Mouse (Mus musculus) liver, embryonic 14.5 days (tissue): ENCODE results near the gene Siah1b. TPM values are rescaled to one million over a fixed set of nuclear protein-coding genes. Genes with fewer than 3 reads are reported as not detected.

Experiments
- ATAC-seq: fragments of 200-750 bp; cut with Nextera tagmentation; 2 replicates; pipeline ENCODE4 v1.8.0; 2017; ENCODE audit warnings: moderate number of reproducible peaks, mild to moderate bottlenecking, moderate library complexity; ENCODE audit not compliant: insufficient read depth
- DNase-seq, 3 experiments: peaks; one replicate each; pipeline ENCODE4 v3.0.0-alpha.2; 2012 to 2013; ENCODE audit warnings: low read depth in 3 of 3, low spot score in 3 of 3
- H3K27ac ChIP-seq: fragments of 300-500 bp; sonication (generic); 2 replicates; pipeline ENCODE4 v1.5.1; 2014; ENCODE audit warnings: moderate library complexity, mild to moderate bottlenecking, control low read depth, inconsistent platforms
- H3K27me3 ChIP-seq: fragments of 300-500 bp; sonication (generic); 2 replicates; pipeline ENCODE4 v1.6.1; 2014; ENCODE audit warnings: mild to moderate bottlenecking, low read length, moderate library complexity; ENCODE audit not compliant: control insufficient read depth, insufficient read depth
- H3K36me3 ChIP-seq: fragments of 300-500 bp; sonication (generic); replicated peaks from 2 replicates; pipeline ENCODE4 v1.6.1; 2014; ENCODE audit warnings: low read depth; ENCODE audit not compliant: control insufficient read depth, insufficient read depth
- H3K4me1 ChIP-seq, 2 experiments: fragments of 200-500 bp in 1 of 2; fragments of 300-500 bp in 1 of 2; sonication (generic) in 1 of 2; replicated peaks; 2 replicates each; pipeline ENCODE4 v1.6.1; 2012 to 2014; ENCODE audit warnings: antibody characterized with exemption in 1 of 2, inconsistent platforms in 1 of 2, low read length in 1 of 2; ENCODE audit not compliant: control insufficient read depth in 2 of 2, insufficient read depth in 2 of 2
- H3K4me2 ChIP-seq: fragments of 300-500 bp; sonication (generic); 2 replicates; pipeline ENCODE4 v1.6.1; 2014; ENCODE audit warnings: low read depth, mild to moderate bottlenecking, control low read depth, moderate library complexity
- H3K4me3 ChIP-seq, 2 experiments: fragments of 200-500 bp in 1 of 2; fragments of 300-500 bp in 1 of 2; sonication (generic) in 1 of 2; 2 replicates each; pipeline ENCODE4 v1.5.1; 2012 to 2014; ENCODE audit warnings: low read depth in 2 of 2, low read length in 2 of 2, mild to moderate bottlenecking in 2 of 2, control low read depth in 1 of 2, inconsistent platforms in 1 of 2, moderate library complexity in 1 of 2; ENCODE audit not compliant: insufficient read depth in 1 of 2
- H3K9ac ChIP-seq: fragments of 300-500 bp; sonication (generic); replicated peaks from 2 replicates; pipeline ENCODE4 v1.6.1; 2014; ENCODE audit warnings: mild to moderate bottlenecking, control low read depth, moderate library complexity
- H3K9me3 ChIP-seq: fragments of 300-500 bp; sonication (generic); 2 replicates; pipeline ENCODE4 v1.6.1; 2016; ENCODE audit warnings: low read length, mixed read lengths; ENCODE audit not compliant: control insufficient read depth
- CTCF ChIP-seq: IDR thresholded peaks from 2 replicates; pipeline ENCODE4 v1.5.1; 2016; ENCODE audit warnings: antibody characterized with exemption, low read depth, control low read depth
- EP300 ChIP-seq: IDR thresholded peaks from 2 replicates; pipeline ENCODE4 v1.6.1; 2016; ENCODE audit warnings: antibody characterized with exemption, low read depth
- WGBS: fragments of 180-500 bp; shearing (Covaris S2); extraction: QIAGEN DNeasy Blood & Tissue Kit; methylation state at CpG from one replicate; pipeline ENCODE4 v1.1.7; 2014; ENCODE audit not compliant: insufficient replicate concordance; 5-methylcytosine and 5-hydroxymethylcytosine counted together
- polyA plus RNA-seq, 2 experiments: library from polyadenylated mRNA; depleted of rRNA in 1 of 2; stranded (reverse) in 1 of 2; unstranded in 1 of 2; fragments of >200 nt; fragmentation: Nextera tagmentation in 1 of 2; extraction: Ambion mirVana in 1 of 2; gene quantifications; 2 replicates each; pipeline versions ENCODE4 v1.2.1 to v1.2.3; 2012 to 2014

The Siah1b gene
- polyA plus RNA-seq, 2 experiments: 11.7 to 15.5 TPM

GRCm38 (mm10) chrX:164089916-164090315 is 13.6 kb upstream of the Siah1b start:
- peaks cover 2 to 37% of the 10 kb centered on the region in 2 experiments; a peak in 3 of 4 replicates for H3K4me1 ChIP-seq
- DNase-seq (no peak), ATAC-seq (no peak)
- TF ChIP-seq CTCF (no peak), EP300 (no peak)
- H3K4me3 ChIP-seq: no peak overlapping the region
- H3K36me3 ChIP-seq: no peaks in the 10 kb centered on the region
- H3K27me3 ChIP-seq: no peaks in the 10 kb centered on the region
- no peaks in the 10 kb centered on the region for H3K9me3 ChIP-seq
- H3K4me2 ChIP-seq: no peak overlapping the region
- WGBS: 74% methylated on average over 11 of the region's 11 CpGs
- H3K27ac ChIP-seq: no peak overlapping the region
- no peak overlapping the region for H3K9ac ChIP-seq

- TF ChIP-seq EP300 (no peak), CTCF (no peak)
- no peak within 1 kb of the TSS for H3K9ac ChIP-seq
- peaks cover 0 to 30% of the 10 kb centered on the region in 2 experiments; a peak in 3 of 4 replicates for H3K4me1 ChIP-seq
- H3K4me3 ChIP-seq: no peak within 1 kb of the TSS
- no peak within 1 kb of the TSS for H3K4me2 ChIP-seq
- no peak for DNase-seq
- H3K27me3 ChIP-seq: no peaks in the 10 kb centered on the region
- no peaks in the 10 kb centered on the region for H3K36me3 ChIP-seq
- 61% methylated on average over 4 of the region's 4 CpGs for WGBS
- no peaks in the 10 kb centered on the region for H3K9me3 ChIP-seq
- no peak for ATAC-seq
- H3K27ac ChIP-seq: no peak within 1 kb of the TSS
Measured at GRCm38 (mm10) chrX:164088582-164088981, 12.3 kb upstream of the Siah1b start, which contains the start of gene Cltrn. Gene Cltrn (plus strand): TSS chrX:164088830.

- H3K27ac ChIP-seq: no peak overlapping the region
- no peaks in the 10 kb centered on the region for H3K36me3 ChIP-seq
- no peak for TF ChIP-seq EP300
- no peak for TF ChIP-seq CTCF
- no peaks in the 10 kb centered on the region for H3K9me3 ChIP-seq
- peak in 1 of 3 experiments; percentile 41 for DNase-seq
- H3K4me3 ChIP-seq: no peak overlapping the region
- ATAC-seq: peak; percentile 82
- H3K9ac ChIP-seq: no peak overlapping the region
- H3K4me2 ChIP-seq: no peak overlapping the region
- no peaks in the 10 kb centered on the region for H3K27me3 ChIP-seq
- H3K4me1 ChIP-seq: peaks cover 0 to 6% of the 10 kb centered on the region in 2 experiments; a peak in 2 of 4 replicates
- 51% methylated on average over 9 of the region's 9 CpGs for WGBS
Measured at GRCm38 (mm10) chrX:164082030-164082429, 5.7 kb upstream of the Siah1b start.

- Histone ChIP-seq H3K4me2 (no peak overlapping the region), H3K27ac (no peak overlapping the region), H3K4me1 (no peaks in the 10 kb centered on the region), H3K9ac (no peak overlapping the region), H3K27me3 (no peaks in the 10 kb centered on the region), H3K4me3 (no peak overlapping the region), H3K36me3 (no peaks in the 10 kb centered on the region; the same call in 1 of the 2 replicates), H3K9me3 (no peaks in the 10 kb centered on the region)
- WGBS: 80% methylated on average over 4 of the region's 4 CpGs
- ATAC-seq: no peak
- TF ChIP-seq EP300 (no peak), CTCF (no peak)
- no peak for DNase-seq
Measured at GRCm38 (mm10) chrX:164068968-164069367, 7.3 kb downstream of the Siah1b start.

GRCm38 (mm10) chrX:164066185-164066584 is 10.1 kb downstream of the Siah1b start:
- WGBS: 7% methylated on average over 2 of the region's 2 CpGs
- DNase-seq: peak; percentile 50 to 56 (median 54)

More at GRCm38 (mm10) chrX:164066185-164066584, 10.1 kb downstream of the Siah1b start:
- Histone ChIP-seq H3K4me2 (no peak overlapping the region), H3K9ac (no peak overlapping the region), H3K9me3 (no peaks in the 10 kb centered on the region), H3K27ac (no peak overlapping the region), H3K4me3 (no peak overlapping the region), H3K27me3 (no peaks in the 10 kb centered on the region), H3K36me3 (no peaks in the 10 kb centered on the region; the same call in 1 of the 2 replicates), H3K4me1 (no peaks in the 10 kb centered on the region)
- TF ChIP-seq EP300: no peak
- TF ChIP-seq CTCF: peak; percentile 85
- ATAC-seq: peak; percentile 69
